Mouse (Mus musculus): ENCODE data around the gene Pptc7. TPM values are rescaled to one million over a fixed set of nuclear protein-coding genes. Genes with fewer than 3 reads are reported as not detected.
"Not testable (repeated sequence)": the region's sequence is repeated elsewhere in the genome, so short reads cannot be mapped to it uniquely, and the experiment has no call there.

Gene Pptc7
- total RNA-seq, 4 experiments from 2014 or later: 44.8 to 52.2 (median 48.8) TPM

DNA sequence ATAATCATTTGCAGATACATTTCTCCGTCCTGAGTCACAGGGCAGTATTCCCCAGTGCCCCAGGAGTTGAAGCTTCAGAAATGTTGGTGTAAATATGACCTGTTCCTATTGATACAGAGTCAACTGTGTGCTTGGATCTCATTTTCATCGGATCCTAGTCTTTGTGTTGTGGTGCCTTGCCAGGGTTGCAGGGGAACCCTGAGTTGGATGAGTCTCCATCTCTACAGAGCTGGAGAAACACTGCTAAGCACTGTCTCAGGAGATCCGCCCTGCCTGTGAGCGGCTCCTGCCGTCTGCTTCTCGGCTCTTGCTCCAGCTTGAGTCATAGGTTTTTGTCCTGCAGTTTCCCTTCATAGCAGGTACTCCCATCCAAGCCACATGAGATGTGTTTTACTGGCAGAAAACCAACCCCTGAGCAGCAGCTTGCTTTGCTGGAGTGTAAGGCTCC is 15.9 kb downstream of the Pptc7 start:
- DNase-seq (ENCODE audit: low spot score in 2 of 2): no peak

DNA sequence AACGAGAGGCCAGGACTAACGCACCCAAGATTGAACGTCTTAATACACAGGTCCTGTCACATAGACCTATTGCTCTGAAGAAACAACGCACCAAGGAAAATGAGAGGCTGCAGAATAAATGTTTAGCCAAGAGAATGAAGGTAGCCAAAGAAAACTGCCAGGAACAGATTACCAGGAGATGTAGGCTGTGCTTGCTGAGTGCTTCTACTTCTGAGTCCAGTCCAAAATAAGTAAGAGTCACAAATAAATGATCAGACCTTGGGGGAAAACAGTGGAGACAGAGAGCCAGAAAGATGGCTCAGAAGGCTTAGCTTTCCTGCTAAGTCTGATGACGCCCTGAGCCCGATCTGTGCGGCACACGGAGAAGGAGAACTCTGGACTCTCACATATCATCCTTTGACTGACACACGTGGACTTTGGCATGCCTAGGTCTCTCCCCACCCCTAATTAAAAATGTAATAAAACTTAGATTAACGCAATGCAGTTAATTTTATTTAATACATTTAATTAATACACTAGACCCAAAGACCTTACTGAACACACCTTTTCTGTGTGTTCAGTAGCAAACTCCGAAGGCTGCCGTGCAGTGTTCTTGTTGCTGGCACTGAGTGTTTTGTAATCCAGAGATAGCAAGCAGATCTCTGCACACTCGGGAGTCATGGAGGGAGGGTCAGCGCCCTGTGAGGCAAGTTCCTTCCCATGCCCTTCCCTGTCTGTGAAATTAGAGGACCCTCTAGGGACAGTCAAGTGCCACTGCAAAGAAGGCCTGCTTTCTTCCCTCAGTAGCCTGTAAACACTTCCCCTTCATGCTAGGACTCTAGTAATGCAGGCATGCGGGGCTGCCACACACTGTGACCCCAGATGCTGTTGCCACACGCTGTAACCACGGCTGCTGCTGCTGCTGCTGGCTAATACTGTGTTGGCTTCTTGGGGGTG is 18.9 kb downstream of the Pptc7 start:
- no peak for DNase-seq (ENCODE audit: low spot score in 2 of 2)

DNA sequence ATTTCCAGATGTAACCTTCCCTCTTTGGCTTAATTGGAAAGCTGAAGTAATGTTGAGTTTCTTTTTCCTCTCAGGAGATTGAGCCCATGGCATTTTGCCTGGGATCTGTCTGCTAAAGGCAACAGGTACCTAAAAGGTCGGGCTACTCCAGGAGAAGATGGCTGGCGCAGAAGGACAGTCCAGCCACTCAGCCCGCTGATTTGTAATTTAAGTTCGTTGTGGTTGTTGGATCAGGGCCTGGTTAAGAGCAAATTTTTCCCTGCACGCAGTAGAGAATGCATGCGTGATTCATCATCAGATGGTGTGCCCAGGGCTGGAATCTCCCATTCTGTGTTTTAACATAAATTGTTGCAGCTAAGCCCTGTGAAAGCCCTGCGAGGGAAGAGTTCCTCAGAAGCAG is 19.8 kb downstream of the Pptc7 start:
- no peak for DNase-seq (ENCODE audit: low spot score in 2 of 2)

DNA sequence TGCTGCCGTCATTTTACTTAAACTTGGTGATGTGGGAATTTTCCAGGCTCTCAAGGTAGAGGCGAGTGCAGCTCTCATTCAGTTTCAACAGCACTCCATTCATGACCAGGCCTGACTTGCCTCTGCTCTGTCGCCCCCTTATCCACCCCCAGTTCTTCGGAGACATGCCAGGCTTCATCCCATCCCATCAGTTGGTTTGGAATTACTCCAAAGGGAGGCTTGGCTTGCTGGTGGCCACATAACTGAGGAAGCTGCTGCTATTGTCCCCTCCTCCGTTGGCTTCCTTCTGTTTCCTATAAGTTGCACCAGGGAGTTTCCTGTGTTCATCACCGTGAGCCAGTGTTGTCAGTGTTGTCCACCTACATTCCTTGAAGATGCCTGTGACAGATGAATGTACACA is 20.4 kb downstream of the Pptc7 start:
- DNase-seq (ENCODE audit: low spot score in 2 of 2): no peak

DNA sequence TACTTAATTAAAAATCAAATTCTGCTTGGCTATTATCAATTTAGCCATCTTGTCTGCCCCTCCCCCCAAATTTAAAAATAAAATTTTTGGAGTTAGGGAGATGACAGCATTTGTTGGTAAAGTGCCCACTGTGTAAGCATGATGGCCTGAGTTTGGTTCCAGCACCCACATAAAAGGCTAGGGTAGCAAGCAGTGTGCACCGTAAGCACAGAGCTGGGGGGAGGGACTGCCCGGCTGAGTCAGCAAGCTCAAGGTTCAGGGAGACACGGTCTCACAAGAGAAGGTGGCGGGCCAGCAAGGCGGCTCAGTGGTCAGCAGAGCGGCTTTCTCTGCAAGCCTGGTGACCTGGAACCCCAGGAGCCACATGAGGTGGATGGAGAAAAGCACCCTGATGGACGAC is 21.3 kb downstream of the Pptc7 start:
- DNase-seq (ENCODE audit: low spot score in 2 of 2): no peak

DNA sequence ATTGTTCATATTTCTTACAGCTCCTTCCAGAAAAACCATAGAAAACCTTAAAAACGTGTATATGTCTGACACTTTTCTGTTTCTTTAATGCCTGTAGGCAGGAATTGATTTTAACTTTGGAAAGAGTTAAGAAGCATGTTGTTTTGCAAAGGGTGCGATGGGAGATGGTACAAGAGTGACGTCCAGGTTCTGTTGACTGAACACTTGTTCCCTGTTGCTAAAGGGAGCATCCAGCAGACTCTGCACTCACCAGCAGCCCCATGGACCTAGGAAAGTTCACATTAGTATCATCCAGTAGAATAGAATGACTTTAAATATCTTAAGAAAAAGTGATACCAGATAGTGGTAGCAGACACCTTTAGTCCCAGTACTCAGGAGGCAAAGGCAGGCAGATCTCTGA is 22.4 kb downstream of the Pptc7 start:
- DNase-seq (ENCODE audit: low spot score in 2 of 2): no peak

DNA sequence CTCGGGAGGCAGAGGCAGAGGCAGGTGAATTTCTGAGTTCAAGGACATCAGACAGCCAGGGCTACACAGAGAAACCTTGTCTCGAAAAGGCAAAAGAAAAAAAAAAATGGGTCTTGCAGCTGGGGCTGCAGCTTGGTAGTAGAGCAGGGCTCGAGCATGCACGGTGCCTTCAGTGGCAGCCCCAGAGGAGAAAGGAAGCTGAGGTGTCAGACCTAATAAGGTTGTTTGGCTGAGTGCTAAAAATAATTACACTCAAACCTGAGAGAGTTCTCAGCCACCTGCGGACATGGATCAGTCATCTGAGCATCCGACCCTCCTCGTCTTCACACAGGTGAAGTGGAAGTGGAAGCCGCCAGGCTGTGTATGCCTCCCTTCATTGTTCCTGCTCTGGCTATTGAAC is 26.5 kb downstream of the Pptc7 start:
- DNase-seq (ENCODE audit: low spot score in 2 of 2): no peak

DNA sequence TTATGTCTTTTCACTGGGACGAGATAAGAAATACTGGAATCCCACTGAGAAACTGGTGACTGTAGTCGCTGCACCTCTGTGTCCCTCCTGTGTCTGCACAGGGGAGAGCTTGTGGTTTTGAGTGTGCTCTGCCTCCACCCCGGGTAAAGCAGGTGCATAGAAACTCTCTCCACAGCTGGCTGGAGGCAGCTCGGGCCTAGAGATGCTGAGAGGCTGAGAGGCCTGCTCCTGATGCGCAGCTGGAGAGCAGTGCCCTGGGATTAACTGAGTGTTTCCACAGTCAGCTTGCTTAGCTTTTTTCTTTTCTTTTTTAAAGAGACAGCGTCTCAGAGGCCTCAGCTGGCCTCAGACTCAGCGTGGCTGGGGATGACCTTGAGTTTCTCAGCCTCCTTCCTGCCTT is 27.5 kb downstream of the Pptc7 start:
- DNase-seq (ENCODE audit: low spot score in 2 of 2): no peak

DNA sequence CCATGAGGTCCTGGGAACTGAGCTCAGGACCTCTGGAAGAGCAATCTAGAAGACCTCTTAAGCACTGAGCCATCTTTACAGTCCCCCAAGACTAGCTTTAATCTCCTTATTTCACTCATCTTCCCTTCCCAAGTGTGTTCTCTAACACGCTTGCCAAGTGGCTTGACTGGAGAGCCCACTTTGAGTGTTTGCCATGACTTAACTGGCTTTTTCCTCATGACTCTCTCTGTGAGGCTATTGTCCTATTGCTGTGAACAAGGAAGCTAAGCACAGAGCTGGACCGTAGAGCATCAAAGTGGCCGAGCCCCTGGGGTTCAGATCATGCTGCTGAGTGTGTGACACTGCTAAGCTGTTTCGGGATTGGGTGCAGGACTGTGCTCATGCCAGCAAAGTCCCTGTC is 28.2 kb downstream of the Pptc7 start:
- no peak for DNase-seq (ENCODE audit: low spot score in 2 of 2)

DNA sequence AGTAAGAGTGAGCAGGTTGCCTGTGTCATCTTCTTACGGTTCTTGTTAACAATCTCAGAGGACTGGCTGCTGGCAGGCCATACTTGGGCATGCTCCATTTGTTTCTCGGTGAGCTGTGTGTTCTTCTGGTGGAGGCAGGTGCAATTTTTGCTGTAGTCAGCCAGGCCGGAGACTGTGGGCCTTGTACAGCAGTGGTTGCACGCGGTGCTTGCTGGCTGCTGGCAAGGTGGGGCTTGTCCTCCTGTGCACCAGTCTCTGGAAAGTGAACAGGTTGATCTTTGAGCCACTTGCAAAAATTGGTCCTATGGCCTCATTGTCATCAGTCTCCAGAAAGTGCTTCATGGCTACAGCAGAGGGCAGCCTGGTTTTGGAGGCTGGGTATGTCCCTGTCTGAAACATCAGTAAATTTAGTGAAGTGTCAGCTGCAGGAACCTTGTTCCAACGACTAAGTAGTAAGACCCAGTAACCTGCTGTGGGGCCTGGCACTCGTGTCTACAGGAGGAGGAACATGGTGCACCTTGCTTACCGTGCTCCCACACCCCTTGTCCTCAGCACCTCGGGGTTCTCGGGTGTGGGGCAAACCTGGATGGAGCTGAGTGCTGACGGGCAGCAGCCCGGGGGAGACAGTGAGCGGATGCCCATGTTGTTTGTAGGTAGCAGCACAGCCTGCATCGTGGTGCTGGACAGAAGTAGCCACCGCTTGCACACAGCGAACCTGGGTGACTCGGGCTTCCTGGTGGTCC is 28.9 kb downstream of the Pptc7 start:
- DNase-seq (ENCODE audit: low spot score in 2 of 2): no peak

DNA sequence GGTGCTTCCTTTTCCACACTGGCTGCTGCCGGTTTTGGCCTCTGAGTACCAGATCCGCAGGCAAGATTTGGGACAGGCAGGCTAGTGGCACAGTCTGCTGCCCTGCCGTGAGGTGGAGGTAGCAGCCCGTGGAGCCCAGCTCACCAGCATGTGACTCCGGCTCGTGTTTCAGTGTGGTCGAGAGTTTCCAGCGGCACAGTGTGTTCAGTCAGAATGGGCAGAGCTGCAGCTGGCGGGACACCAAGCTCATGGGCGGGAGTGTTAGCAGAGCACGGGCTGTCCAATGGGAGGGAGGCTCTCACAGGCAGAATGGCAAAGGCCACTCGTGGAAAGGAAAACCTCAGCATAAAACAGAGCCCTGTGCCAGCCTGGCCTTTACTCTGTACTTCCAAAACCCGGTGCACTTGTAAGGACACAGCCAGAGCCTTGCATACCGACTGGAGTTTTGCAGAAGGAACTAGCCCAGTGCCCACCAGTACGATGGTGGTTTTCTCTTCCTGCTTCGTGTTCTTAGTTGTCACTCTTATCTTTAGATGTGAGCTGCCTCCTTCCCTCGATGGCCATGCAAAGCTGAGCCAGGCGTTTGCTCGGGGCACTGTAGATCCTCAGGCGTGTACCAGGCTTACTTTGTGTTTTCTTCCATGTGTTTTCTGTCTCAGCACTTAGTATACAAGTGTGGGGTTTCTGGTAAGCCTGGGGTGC is 31.0 kb downstream of the Pptc7 start:
- DNase-seq (ENCODE audit: low spot score in 2 of 2): peak; percentile 84 to 92

DNA sequence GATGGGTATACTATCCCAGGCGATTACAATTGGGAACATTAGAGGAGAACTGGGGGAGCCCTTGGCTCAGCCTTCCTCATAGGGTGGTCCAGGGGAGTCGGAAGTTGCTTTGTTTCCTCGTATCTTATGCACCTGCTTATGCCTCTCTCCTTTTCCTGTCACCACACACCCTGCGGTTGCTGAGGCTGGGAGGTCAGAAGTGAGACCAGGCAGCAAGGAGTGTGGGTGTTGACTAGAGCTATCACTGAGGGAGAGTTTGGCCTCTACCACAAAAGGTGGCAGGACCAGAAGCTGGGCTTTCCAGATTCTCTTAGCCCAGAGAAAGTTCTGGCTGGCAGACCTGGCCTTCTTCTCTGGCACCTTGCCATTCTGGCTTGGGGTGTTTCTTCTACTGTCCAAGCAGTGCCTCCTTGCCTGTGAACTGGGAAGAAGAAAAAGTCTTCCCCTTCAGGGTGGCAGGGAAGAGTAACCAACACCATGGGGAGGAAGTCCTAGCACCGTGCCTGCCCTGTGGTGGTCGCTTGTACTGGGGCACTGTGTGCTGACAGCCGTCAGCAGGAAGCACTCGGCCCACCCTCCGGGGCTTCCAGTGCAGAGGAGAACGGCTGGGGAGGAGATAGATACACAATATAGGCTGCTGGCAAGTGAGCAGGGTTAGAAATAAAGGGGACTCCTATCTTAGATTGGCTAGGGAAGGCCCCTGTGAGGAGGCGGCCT is 33.3 kb downstream of the Pptc7 start:
- no peak for DNase-seq (ENCODE audit: low spot score in 2 of 2)

DNA sequence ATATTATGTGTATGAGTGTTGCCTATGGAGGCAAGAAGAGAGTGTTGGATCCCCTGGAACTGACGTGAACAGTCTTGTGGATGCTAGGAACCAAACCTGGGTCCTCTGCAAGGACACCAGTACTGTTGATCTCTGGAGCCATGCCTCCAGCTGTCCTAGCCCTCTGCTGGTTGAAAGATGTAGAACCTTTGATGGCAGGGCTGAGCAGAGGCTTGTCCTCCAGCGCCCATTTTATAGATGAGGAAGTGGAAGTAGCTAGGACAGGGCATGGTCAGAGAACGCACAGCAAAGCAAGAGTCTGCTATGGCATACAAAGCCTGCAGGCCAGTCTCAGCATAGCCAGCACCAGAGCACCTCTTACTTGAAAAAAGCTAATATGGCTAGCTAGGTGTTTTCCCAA is 33.9 kb downstream of the Pptc7 start:
- no peak for DNase-seq (ENCODE audit: low spot score in 2 of 2)

DNA sequence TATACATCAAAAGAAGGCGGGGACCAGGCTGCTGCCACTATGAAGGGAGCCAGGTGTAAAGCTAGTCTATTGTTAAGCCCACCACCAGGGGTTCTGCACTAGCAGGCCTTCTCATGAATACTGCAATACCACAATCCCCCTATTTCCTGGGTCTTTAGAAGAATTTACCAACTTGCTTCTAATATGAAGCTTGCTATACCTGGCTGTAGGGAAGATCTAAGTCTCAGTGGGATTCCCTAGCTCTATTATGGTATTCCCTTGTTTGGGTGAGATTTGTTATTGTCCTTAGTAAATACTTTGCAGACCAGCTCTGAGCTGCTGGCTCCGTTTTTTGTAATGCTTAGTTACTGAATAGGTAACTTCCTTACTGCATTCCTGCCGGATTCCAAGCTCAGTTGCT is 34.8 kb downstream of the Pptc7 start:
- not testable (repeated sequence) for DNase-seq (ENCODE audit: low spot score in 2 of 2)

DNA sequence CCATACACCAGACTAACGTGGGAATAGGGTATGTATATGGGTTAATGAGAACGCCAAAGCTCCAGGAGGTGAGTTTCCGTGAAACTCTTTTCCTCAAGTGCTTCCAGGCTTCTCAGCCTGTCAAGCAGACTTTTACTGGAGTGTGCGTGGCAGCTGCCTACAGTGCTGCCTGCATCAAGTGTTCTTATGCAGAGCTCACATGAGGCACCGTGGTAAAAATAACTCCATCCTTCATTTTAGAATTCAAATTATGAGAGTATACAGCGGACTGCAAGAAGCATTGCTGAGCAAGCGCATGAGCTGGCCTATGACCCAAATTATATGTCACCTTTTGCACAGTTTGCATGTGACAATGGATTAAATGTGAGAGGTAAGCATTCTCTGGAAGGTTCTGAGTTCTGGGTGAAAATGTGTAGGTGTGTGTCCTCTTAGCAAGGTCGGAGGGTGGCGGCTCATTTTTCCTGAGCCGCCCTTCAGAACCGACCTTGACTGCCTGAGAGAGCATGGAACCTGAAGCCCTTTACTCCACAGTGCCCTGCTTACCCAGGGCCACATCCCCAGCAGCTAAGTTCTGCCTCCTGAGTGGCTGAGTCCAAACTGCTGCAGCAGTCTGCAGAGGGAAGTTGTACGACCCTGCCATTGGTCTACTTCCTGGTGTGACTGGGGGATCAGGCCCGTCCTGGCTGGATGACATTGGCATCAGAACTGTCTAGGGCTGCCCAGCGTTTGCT is 35.5 kb downstream of the Pptc7 start:
- DNase-seq (ENCODE audit: low spot score in 2 of 2): peak in 1 of 2 experiments; percentile 49

DNA sequence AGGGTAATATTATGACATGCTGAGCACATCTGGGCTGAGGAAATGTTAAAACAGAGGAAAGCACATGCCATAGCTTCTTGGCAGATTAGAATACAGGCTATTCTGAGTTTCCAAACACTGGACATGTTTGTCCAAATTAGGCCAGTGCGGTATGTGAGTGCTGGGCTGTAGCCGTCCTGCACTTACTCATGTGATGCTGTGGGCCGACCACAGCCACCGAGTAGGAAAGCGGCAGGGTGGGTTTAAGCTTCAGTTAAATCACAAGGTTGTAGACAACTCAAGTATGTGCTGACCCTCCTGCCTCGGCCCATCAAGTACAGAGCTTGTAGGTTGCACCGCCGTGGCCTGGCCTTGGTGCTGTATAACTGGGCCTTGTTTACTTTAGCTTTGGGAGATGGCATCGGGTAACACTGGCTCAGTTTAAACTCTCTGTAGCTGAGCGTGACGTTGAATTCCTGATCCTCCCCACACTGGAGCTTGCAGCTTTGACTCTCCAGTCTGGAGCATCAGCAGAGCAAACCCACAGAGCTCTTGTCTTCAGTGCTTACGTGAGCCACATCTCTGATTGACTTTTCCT is 36.1 kb downstream of the Pptc7 start:
- no peak for DNase-seq (ENCODE audit: low spot score in 2 of 2)

DNA sequence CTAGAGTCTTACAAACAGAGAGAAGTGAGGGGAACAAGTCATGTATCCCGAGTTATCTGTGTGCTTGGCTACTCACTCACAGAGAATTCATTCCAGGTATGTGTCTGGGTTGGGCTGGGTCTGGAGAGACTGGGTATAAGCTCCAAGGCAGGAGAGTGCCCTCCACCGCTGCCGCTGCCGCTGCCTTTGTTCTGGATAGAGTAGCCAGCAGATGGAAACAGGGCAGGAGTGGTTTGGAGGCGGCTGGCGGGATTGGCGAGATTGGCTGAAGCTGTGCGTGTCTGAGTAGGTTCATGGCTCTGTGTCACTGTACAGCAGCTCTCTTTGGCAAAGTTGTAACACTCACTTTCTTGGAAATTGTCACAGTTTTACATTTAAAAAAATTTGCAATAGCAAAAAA is 39.4 kb downstream of the Pptc7 start:
- DNase-seq (ENCODE audit: low spot score in 2 of 2): no peak

DNA sequence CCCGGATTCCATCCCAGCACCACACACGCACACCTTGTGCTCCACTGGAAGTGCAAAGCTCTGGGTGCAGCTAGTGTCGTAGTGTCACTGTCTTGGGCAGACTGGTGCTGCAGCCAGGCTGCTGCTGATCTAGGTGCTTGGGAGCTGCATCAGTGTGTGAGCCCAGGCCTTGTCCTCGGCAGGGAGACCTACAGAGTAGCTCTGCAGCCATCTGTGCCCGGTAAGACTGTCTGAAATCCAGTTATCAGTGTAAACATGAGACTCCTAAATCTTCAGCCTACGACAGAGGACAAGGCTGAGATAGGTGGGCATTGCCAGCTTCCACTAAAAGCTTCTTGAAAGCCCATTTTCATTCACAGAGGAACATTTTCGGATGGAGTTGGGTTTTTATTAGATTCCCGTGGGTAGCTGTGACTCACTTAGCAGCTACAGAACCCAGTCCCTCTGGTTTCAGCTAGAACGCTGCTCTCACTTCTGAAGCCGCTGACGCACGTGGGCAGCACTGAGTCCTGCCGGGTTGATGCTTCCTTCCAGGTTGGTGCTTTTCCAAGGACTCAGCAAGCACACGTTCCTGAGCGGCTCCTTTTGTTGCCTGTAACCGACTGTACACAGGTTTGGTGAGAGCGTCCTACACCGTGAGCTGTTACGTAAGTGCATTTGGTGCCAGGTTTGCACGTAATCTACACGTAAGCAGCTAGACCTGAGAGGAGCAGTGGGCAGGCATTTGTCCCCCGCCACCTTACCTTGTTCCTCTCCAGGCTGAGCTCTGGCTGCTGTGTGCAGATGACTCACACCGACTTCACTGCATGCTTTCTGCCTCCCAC is 40.7 kb downstream of the Pptc7 start:
- peak; percentile 58 to 93 for DNase-seq (ENCODE audit: low spot score in 2 of 2)

DNA sequence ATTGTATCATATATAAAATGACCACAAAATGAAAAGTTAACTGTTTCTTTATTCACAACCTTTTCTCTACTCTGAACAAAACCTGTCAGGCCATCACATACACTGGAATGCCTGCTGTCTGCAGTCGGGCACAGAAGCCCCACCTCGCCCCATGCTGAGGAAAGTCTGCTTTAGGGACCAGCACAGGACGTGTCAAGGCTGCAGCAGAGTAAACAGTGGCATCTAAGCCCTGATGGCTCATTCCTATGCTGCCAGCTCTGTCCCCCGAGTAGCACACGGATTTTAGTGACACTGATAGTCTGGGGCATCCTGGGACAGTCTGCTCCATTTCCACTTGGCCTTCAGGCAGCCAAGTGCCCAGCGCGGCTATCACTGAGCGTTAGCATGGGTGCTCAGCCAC is 41.3 kb downstream of the Pptc7 start:
- DNase-seq (ENCODE audit: low spot score in 2 of 2): no peak
